Mouse (Mus musculus) kidney, adult 11 months (tissue): Measurements from ENCODE around the gene Trhr2.
A peak's percentile ranks its signal among the peaks of the same experiment; 100 is the strongest.

Source experiments
- DNase-seq: peaks from one replicate; pipeline ENCODE4 v3.0.0; 2022

The Trhr2 gene

GRCm38 (mm10) chr8:122354157-122354556, 6.4 kb downstream of the Trhr2 start:
- DNase-seq: no peak

- DNase-seq: no peak
These were observed 10.0 kb downstream of the Trhr2 start for GRCm38 (mm10) chr8:122350309-122351089.

- no peak for DNase-seq
These were observed 10.9 kb downstream of the Trhr2 start for GRCm38 (mm10) chr8:122349357-122350297.

- no peak for DNase-seq
These were observed 12.6 kb downstream of the Trhr2 start for GRCm38 (mm10) chr8:122347811-122348552.

DNA sequence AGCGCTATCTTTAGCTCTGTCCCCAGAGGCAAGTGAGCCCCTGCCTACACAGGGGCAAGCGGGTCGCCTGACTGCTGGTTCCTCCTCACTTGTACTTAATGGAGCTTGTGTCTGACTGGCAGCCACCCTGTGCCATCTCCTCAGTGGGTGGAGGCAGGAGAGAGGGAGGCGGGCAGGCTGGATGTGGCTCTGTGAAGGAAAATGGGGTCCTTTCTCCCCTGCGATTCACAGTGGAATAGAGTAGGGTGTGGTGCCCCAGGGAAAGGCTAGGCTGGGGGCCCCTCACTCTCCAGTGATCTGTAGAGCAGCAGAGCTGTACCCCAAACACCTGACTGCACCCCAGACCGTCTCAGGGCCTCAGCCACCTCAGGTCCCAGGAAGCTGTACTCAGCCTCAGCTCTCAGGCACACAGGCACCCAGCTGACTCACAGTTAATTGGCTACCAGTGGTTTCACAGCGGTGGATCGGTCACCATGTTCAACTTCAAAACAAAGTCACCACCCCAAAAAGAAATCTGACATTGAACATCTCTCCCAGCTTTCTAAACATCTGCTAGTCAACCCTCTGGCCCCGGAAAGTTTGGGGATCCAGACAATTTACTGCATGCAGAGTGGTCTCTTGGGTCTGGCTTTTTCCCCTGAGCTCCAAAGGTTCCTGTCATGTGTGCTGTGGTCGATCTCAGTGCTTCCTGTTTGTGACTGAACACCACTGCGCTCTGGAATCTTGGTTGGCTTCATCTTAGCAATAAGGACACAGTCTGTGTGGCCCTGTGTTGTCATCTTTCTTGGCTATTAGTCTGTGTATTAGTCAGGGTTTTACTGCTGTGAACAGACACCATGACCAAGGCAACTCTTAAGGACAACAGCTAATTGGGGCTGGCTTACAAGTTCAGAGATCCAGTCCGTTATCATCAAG, 15.1 kb downstream of the Trhr2 start:
- DNase-seq: no peak

DNA sequence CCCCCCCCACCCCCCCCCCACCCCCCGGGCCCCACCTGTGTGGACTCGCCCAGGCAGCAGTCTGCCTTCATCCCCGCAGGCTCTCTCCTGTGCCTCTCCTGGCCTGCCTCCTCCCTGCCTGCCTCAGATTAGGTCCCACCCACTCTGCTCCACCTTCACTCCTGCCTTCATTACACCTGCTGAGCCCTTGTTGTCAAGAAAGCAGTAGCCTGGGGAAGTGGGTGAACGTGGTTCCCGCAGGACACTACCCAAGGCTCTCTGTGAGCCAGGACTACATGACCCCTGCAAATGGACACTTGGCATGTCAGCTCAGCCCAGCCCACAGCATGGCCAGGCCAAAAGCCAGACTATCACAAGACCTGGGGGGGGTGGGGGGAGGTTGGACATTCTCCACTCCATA, 16.3 kb downstream of the Trhr2 start:
- DNase-seq: no peak

DNA sequence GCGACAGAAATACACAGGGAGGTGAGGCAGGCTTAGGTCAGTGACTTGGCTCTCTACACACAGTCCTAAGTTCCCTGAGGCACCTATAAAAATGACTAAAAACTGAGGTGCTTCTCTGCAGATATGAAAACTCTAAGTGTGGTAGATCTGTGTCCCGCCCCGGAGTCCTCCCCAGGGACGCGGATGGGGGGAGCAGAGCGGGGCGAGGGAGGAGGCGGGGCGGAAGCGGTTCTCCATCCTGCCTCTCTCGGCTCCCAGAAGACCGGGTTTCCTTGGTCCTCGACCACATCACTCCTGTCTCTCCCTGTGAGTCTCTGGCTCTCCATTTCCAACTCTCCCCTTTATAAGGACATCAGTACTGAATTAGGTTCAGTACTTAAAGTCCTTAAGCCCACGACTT, 16.8 kb downstream of the Trhr2 start:
- DNase-seq: no peak

- no peak for DNase-seq
These were observed 17.2 kb downstream of the Trhr2 start for GRCm38 (mm10) chr8:122343341-122343740.

DNA sequence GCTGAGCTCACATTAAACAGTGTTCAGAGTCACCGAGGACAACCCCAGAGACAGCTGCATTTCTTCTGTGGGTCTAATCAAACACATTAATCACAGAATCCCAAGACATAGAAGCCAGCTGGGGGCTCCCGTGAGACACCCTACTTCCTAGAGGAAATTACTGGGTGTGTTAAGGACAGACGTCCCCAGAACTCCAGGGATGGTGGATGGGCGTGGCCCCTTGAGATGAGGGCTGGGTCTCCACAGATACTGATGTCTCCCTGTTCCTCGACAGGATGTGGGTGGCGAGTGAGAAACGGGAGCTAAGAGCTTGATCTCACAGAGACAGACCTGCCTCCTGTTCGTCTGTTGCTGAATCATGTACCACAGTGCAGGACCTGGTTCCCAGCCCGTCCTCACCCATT, 17.7 kb downstream of the Trhr2 start:
- DNase-seq: peak; percentile 63

DNA sequence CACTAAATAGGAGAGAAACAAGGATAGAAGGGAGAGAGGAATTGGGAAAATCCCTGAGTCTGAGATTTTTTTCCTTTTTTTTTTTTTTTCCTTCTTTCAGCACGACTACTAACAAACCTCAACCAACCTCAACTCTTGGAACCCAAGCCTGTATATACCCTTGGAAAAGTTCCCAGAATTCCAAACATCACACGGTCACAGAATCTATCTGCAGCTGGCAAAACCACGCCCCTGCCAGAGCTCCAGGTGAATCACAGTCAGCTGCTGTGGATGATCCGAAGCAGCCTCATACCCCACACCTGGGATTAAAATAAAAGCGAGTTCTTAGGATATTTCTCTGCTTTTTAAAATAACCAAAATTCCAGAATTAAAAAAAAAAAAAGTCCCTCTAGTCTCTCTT, 18.2 kb downstream of the Trhr2 start:
- no peak for DNase-seq

DNA sequence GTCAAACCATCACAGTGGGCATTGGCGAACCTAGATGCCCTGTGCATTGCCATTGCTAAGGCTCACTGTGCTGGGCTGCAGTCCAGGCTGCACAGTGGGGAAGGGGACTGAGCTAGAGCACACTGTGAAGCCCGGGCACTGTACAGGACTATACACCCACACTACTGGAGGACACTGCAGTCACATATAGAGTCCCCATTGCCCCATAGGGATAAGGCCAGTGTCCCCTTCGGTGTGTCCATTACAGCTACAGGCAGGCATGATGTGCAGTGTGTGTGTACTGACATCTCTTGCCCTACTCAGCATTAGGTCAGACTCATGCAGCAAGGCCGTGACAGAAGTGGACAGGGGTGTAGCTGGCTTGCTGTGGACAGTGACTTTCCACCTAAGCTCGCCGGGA, 18.8 kb downstream of the Trhr2 start:
- no peak for DNase-seq

DNA sequence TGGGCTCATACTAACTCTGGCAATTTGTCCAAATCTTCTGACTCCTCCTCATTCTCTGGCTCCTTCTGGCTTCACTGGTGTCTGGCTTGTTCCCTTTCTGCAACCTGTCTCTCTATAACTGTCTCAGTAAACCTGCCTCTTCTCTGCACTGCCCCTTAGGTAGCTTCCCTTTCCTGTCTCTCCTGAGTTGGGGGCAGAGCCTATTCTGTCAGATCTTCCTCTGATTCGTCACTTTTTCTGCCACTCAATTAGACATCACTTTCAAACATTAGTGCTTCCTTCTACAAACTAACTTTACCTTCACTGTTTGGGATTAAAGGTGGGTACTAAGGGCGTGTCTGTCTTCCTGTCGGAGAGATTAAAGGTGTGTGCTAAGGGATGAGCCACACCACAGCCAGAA, 19.8 kb downstream of the Trhr2 start:
- DNase-seq: no peak

DNA sequence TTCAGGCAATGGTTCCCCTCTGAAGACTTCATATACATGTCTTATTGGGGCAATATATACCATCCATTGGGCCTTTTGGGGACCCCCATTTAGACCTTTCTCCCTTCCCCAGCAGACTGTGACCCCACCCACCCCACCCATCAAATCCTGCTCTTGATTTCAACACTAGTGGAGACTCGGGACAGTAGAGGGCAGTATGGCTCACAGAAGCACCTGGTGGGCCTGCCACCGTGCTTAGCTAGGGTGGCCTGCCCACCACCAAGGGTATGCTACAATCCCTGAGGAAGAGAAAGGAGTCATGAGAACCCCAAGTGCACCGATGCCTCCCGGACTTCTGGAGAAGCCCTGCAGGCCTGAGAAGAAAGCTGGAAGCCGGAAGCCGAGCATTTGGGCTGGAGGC, 21.7 kb downstream of the Trhr2 start:
- no peak for DNase-seq

GRCm38 (mm10) chr8:122336251-122336910, 24.2 kb downstream of the Trhr2 start:
- DNase-seq: peak; percentile 62

DNA sequence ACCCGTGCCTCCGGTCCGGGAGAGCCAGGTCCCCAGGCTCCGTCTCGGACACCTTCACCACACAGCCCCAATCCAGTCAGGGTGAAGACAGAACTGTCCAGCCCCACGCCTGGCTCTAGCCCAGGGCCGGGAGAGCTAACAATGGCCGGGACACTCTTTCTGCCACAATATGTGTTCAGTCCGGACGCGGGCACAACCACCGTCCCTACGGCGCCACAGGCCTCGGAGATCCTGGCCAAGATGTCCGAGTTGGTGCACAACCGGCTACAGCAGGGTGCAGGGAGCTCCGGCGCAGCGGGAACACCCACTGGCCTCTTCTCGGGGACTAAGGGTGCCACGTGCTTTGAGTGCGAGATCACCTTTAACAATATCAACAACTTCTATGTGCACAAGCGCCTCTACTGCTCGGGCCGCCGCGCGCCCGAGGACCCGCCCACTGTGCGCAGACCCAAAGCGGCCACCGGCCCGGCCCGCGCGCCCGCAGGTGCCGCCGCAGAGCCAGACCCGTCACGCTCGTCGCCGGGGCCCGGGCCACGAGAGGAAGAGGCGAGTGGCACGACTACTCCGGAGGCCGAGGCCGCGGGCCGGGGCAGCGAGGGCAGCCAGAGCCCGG, 24.8 kb downstream of the Trhr2 start:
- DNase-seq: peak; percentile 53

DNA sequence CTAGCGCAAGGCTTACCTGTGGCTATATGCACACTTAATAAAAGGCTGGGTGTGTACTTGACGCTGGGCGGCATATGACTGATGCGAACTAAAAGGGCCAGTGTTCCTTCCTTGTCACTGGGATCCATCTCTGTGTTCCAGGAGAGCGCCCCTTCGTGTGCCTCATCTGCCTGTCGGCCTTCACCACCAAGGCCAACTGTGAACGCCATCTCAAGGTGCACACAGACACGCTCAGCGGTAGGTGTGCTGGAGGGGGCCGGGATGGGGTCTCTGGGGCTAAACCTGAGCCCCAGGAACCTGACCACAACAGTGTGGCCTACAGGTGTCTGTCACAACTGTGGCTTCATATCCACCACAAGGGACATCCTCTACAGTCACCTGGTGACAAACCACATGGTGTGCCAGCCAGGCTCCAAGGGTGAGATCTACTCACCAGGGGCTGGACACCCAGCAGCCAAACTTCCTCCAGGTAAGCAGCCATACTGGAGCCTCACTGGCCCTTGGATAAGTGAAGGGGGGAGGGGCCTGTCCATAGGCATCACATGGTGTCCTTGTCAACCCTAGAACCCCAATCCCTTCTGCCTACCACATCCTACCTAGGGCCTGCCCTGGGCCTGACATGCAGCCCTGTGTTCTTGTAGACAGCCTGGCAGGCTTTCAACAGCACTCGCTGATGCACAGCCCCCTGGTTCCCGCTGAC, 25.6 kb downstream of the Trhr2 start:
- DNase-seq: no peak

GRCm38 (mm10) chr8:122333531-122333930, 27.0 kb downstream of the Trhr2 start:
- DNase-seq: no peak

- DNase-seq: peak; percentile 73
These were observed 27.6 kb downstream of the Trhr2 start for GRCm38 (mm10) chr8:122332753-122333506.

DNA sequence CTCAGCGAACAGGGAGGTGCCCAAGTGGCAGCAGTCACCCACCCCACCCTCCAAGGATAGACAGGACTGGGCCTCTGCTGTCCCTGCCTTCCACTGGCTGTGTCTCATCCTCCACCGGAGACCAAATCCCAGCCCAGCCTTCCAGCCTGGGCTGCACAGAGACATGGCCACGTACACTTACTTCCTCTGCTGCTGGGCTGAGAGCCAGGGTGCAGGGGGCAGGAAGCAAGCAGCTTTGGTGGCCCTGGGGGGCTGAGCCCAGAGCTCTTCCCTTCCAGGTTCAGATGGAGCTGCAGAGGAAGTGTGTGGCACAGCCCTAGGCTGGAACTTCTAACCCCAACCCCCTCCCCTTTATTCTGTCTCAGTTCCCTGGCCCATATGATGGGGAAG, 29.4 kb downstream of the Trhr2 start:
- DNase-seq: peak; percentile 46
